Mouse (Mus musculus): ENCODE results near the gene Lgals3.
A peak's percentile ranks its signal among the peaks of the same experiment; 100 is the strongest.

Gene Lgals3

GRCm38 (mm10) chr14:47370790-47371189 is 3.2 kb downstream of the Lgals3 start:
- DNase-seq: no peak

- DNase-seq: peak; percentile 22 to 47
Observed at GRCm38 (mm10) chr14:47371689-47372088, 4.1 kb downstream of the Lgals3 start.

- peak; percentile 52 to 70 for DNase-seq
Observed at GRCm38 (mm10) chr14:47373728-47374678, 6.5 kb downstream of the Lgals3 start.

- no peak for DNase-seq
Observed at GRCm38 (mm10) chr14:47376526-47376925, 9.0 kb downstream of the Lgals3 start.

GRCm38 (mm10) chr14:47378336-47378735 is 10.8 kb downstream of the Lgals3 start:
- DNase-seq: no peak

GRCm38 (mm10) chr14:47383911-47384310 is 16.4 kb downstream of the Lgals3 start:
- DNase-seq: no peak

- DNase-seq: no peak
Observed at GRCm38 (mm10) chr14:47384653-47385052, 17.1 kb downstream of the Lgals3 start.

GRCm38 (mm10) chr14:47386125-47386524 is 18.6 kb downstream of the Lgals3 start:
- DNase-seq: no peak

- DNase-seq: no peak
Observed at GRCm38 (mm10) chr14:47393354-47394094, 26.0 kb downstream of the Lgals3 start.

- DNase-seq: no peak
Observed at GRCm38 (mm10) chr14:47395007-47395406, 27.5 kb downstream of the Lgals3 start.

GRCm38 (mm10) chr14:47395462-47396026 is 28.0 kb downstream of the Lgals3 start:
- DNase-seq: peak in 1 of 2 experiments; percentile 20

- peak; percentile 28 to 44 for DNase-seq
Observed at GRCm38 (mm10) chr14:47396165-47396652, 28.7 kb downstream of the Lgals3 start.

- DNase-seq: no peak
Observed at GRCm38 (mm10) chr14:47402735-47403134, 35.2 kb downstream of the Lgals3 start.

GRCm38 (mm10) chr14:47406000-47406399 is 38.4 kb downstream of the Lgals3 start:
- peak; percentile 16 to 32 for DNase-seq

GRCm38 (mm10) chr14:47417346-47417745 is 49.8 kb downstream of the Lgals3 start:
- peak; percentile 7 to 13 for DNase-seq

GRCm38 (mm10) chr14:47417775-47418665 is 50.5 kb downstream of the Lgals3 start, which contains the start of gene Dlgap5:
Gene Dlgap5, minus strand, starts transcription at chr14:47418407.
- peak; percentile 94 to 96 for DNase-seq

GRCm38 (mm10) chr14:47418666-47418991 is 51.1 kb downstream of the Lgals3 start:
- DNase-seq: no peak

- no peak for DNase-seq
Observed at GRCm38 (mm10) chr14:47419034-47419625, 51.6 kb downstream of the Lgals3 start.

- DNase-seq: no peak
Observed at GRCm38 (mm10) chr14:47419723-47420276, 52.2 kb downstream of the Lgals3 start.

- DNase-seq: no peak
Observed at GRCm38 (mm10) chr14:47421606-47422005, 54.1 kb downstream of the Lgals3 start.

GRCm38 (mm10) chr14:47422466-47422865 is 54.9 kb downstream of the Lgals3 start:
- no peak for DNase-seq
